Mouse (Mus musculus): ENCODE measurements at regions not wholly inside any gene's neighbourhood (a gene's known extent, or its start where the extent isn't known, plus 50 kb on each side); places are given as distances from the start of the nearest gene placed in this dataset.
A peak's percentile ranks its signal among the peaks of the same experiment; 100 is the strongest.
"Not testable (repeated sequence)": the region's sequence is repeated elsewhere in the genome, so short reads cannot be mapped to it uniquely, and the experiment has no call there.

GRCm38 (mm10) chr9:84461441-84461840 lies 536.5 kb downstream of the Bckdhb start:
- ATAC-seq (ENCODE audit: low read depth) (no peak), DNase-seq (ENCODE audit: low spot score) (no peak)
- Histone ChIP-seq H3K27ac (replicated peaks; ENCODE audit: low read depth, low read length) (no peak overlapping the region), H3K9me3 (ENCODE audit: control insufficient read depth, low read length) (no peaks in the 10 kb centered on the region), H3K4me1 (ENCODE audit: control insufficient read depth, insufficient read depth, low read length) (no peaks in the 10 kb centered on the region), H3K36me3 (ENCODE audit: control insufficient read depth, insufficient read depth, low read length) (no peaks in the 10 kb centered on the region), H3K9ac (ENCODE audit: low read depth, low read length) (no peak overlapping the region), H3K4me2 (ENCODE audit: low read depth, low read length) (no peak overlapping the region), H3K27me3 (replicated peaks; ENCODE audit: control insufficient read depth, insufficient read depth, low read length) (no peaks in the 10 kb centered on the region), H3K4me3 (ENCODE audit: low read depth, low read length) (no peak overlapping the region)
- 68% methylated on average over 4 of the region's 4 CpGs for WGBS

DNA sequence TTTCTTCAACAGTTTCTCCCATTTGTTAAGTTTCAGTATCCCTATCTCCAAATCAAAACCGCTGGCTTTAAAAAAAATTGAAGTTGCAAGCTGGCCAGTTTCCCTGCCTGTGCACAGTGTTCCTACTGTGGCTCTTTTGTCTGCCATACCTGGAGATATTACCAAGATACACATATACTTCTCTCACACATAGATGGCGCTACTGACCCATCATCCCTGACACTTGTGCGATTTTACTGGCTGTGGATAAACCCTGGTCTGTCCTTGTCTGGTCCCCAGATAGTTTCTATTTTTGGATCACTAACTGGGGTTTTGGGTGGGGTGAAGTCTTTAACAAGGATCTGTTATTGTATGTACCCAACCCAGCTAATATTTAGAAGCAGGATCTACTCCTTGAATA lies 541.8 kb downstream of the Bckdhb start:
- ATAC-seq (ENCODE audit: low read depth), result no peak
- Histone ChIP-seq H3K27me3 (replicated peaks; ENCODE audit: control insufficient read depth, insufficient read depth, low read length) (no peaks in the 10 kb centered on the region), H3K9me3 (ENCODE audit: control insufficient read depth, low read length) (no peaks in the 10 kb centered on the region), H3K4me2 (ENCODE audit: low read depth, low read length) (no peak overlapping the region), H3K9ac (ENCODE audit: low read depth, low read length) (no peak overlapping the region), H3K4me1 (ENCODE audit: control insufficient read depth, insufficient read depth, low read length) (no peaks in the 10 kb centered on the region), H3K36me3 (ENCODE audit: control insufficient read depth, insufficient read depth, low read length) (no peaks in the 10 kb centered on the region), H3K27ac (replicated peaks; ENCODE audit: low read depth, low read length) (no peak overlapping the region), H3K4me3 (ENCODE audit: low read depth, low read length) (no peak overlapping the region)
- 7% methylated on average over 3 of the region's 3 CpGs for WGBS
- peak; percentile 61 for DNase-seq (ENCODE audit: low spot score)

DNA sequence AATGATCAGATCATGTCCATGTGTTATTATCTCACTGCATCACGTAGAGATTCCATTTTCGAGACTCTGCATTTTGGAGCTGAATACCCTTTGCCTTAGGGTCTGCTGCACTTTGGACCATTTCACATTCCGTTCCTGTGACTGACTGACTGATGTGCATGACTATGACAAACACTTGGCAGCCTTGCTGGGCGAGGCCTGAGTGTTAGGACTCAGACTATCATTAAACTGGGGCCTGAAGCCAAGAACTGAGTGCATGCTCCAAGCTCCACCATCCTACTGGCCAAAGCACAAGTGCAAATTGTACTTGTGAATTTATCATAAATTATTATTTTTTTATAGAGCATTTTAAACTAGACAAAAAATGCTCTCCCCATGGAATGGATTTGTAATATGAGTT lies 547.8 kb downstream of the Bckdhb start:
- H3K36me3 ChIP-seq (ENCODE audit: control insufficient read depth, insufficient read depth, low read length), result no peaks in the 10 kb centered on the region
- no peaks in the 10 kb centered on the region for H3K9me3 ChIP-seq (ENCODE audit: control insufficient read depth, low read length)
- no peak overlapping the region for H3K9ac ChIP-seq (ENCODE audit: low read depth, low read length)
- ATAC-seq (ENCODE audit: low read depth) (no peak), DNase-seq (ENCODE audit: low spot score) (no peak)
- H3K4me1 ChIP-seq (ENCODE audit: control insufficient read depth, insufficient read depth, low read length), result no peaks in the 10 kb centered on the region
- H3K4me2 ChIP-seq (ENCODE audit: low read depth, low read length), result no peak overlapping the region
- H3K4me3 ChIP-seq (ENCODE audit: low read depth, low read length), result no peak overlapping the region
- no peak overlapping the region for H3K27ac ChIP-seq (replicated peaks; ENCODE audit: low read depth, low read length)
- H3K27me3 ChIP-seq (replicated peaks; ENCODE audit: control insufficient read depth, insufficient read depth, low read length), result no peaks in the 10 kb centered on the region
- 64% methylated on average over 4 of the region's 4 CpGs for WGBS

DNA sequence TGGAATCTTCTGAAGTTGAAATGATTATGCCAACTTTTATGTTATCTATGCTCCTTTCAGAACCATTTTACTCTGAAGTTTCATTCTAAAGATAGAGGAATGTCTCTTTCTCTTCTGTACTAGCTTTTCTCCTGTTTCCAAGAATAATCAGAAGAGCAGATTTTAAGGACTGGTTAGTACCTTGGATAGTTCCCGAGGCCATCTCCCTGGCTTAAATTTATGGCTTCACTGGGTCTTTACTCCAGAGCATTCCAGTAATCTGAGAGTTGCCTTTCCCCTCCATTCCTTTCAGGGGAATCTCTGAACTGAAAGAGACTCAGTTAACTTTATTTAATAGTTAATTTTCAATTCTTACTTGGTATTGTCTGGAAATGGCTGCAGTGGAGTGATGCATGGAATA lies 551.0 kb downstream of the Bckdhb start:
- WGBS, result 53% methylated on average over 1 of the region's 1 CpGs
- ATAC-seq (ENCODE audit: low read depth), result no peak
- Histone ChIP-seq H3K4me2 (ENCODE audit: low read depth, low read length) (no peak overlapping the region), H3K36me3 (ENCODE audit: control insufficient read depth, insufficient read depth, low read length) (no peaks in the 10 kb centered on the region), H3K9me3 (ENCODE audit: control insufficient read depth, low read length) (no peaks in the 10 kb centered on the region), H3K27me3 (replicated peaks; ENCODE audit: control insufficient read depth, insufficient read depth, low read length) (no peaks in the 10 kb centered on the region), H3K4me1 (ENCODE audit: control insufficient read depth, insufficient read depth, low read length) (no peaks in the 10 kb centered on the region), H3K27ac (replicated peaks; ENCODE audit: low read depth, low read length) (no peak overlapping the region), H3K4me3 (ENCODE audit: low read depth, low read length) (no peak overlapping the region), H3K9ac (ENCODE audit: low read depth, low read length) (no peak overlapping the region)
- DNase-seq (ENCODE audit: low spot score), result peak; percentile 12

- ATAC-seq (ENCODE audit: low read depth) (no peak), DNase-seq (ENCODE audit: low spot score) (no peak)
- Histone ChIP-seq H3K4me1 (ENCODE audit: control insufficient read depth, insufficient read depth, low read length) (no peaks in the 10 kb centered on the region), H3K27me3 (replicated peaks; ENCODE audit: control insufficient read depth, insufficient read depth, low read length) (no peaks in the 10 kb centered on the region), H3K27ac (replicated peaks; ENCODE audit: low read depth, low read length) (no peak overlapping the region), H3K4me2 (ENCODE audit: low read depth, low read length) (no peak overlapping the region), H3K36me3 (ENCODE audit: control insufficient read depth, insufficient read depth, low read length) (no peaks in the 10 kb centered on the region), H3K9ac (ENCODE audit: low read depth, low read length) (no peak overlapping the region), H3K4me3 (ENCODE audit: low read depth, low read length) (no peak overlapping the region), H3K9me3 (ENCODE audit: control insufficient read depth, low read length) (no peaks in the 10 kb centered on the region)
- WGBS, result 79% methylated on average over 2 of the region's 2 CpGs
These were observed 574.6 kb downstream of the Bckdhb start for GRCm38 (mm10) chr9:84499507-84499906.

DNA sequence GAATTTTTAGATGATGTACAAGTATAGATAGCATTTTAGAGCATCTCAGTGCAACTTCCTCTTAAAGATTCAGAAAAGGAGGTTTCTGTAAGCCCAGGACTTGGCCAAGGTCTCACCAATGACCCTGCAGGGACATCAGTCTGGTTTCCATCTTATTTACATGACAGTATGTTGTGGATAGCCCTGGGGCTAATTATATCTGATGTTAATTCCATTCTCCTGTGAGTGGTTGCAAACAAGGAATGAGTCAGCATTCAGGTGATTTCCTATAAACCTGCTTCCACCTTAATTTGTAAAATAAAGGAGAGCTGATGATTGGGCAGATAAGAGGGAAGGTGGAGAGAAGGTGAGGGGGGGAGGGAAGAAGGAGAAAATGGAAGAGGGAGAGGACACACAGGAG lies 578.0 kb downstream of the Bckdhb start:
- H3K27ac ChIP-seq (replicated peaks; ENCODE audit: low read depth, low read length); H3K9ac ChIP-seq (ENCODE audit: low read depth, low read length); H3K4me1 ChIP-seq (ENCODE audit: control insufficient read depth, insufficient read depth, low read length); H3K36me3 ChIP-seq (ENCODE audit: control insufficient read depth, insufficient read depth, low read length); ATAC-seq (ENCODE audit: low read depth); H3K4me3 ChIP-seq (ENCODE audit: low read depth, low read length); H3K27me3 ChIP-seq (replicated peaks; ENCODE audit: control insufficient read depth, insufficient read depth, low read length); H3K9me3 ChIP-seq (ENCODE audit: control insufficient read depth, low read length); DNase-seq (ENCODE audit: low spot score); H3K4me2 ChIP-seq (ENCODE audit: low read depth, low read length): not testable (repeated sequence)

DNA sequence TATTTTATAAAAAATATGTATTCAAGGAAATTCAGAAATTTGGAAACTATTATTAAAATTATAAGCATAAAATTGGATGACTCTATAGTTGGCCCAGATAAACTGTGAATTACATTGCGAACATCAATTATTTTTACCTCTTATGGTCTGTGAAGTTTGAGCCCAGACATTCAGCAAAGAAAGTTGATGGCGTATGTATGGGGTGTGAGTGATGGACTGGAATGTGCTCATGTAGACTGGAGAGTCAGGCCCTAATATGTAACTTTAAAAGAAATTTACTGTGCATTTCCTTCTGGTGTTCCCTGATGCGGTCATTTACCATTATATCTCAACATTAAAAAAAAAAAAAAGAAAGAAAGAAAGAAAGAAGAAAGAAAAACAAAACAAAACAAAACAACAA lies 592.1 kb downstream of the Bckdhb start:
- Histone ChIP-seq H3K36me3 (ENCODE audit: control insufficient read depth, insufficient read depth, low read length) (no peaks in the 10 kb centered on the region), H3K4me3 (ENCODE audit: low read depth, low read length) (no peak overlapping the region), H3K4me2 (ENCODE audit: low read depth, low read length) (no peak overlapping the region), H3K9me3 (ENCODE audit: control insufficient read depth, low read length) (no peaks in the 10 kb centered on the region), H3K27ac (replicated peaks; ENCODE audit: low read depth, low read length) (no peak overlapping the region), H3K27me3 (replicated peaks; ENCODE audit: control insufficient read depth, insufficient read depth, low read length) (no peaks in the 10 kb centered on the region), H3K4me1 (ENCODE audit: control insufficient read depth, insufficient read depth, low read length) (no peaks in the 10 kb centered on the region), H3K9ac (ENCODE audit: low read depth, low read length) (no peak overlapping the region)
- DNase-seq (ENCODE audit: low spot score) (no peak), ATAC-seq (ENCODE audit: low read depth) (no peak)
- 87% methylated on average over 3 of the region's 3 CpGs for WGBS

DNA sequence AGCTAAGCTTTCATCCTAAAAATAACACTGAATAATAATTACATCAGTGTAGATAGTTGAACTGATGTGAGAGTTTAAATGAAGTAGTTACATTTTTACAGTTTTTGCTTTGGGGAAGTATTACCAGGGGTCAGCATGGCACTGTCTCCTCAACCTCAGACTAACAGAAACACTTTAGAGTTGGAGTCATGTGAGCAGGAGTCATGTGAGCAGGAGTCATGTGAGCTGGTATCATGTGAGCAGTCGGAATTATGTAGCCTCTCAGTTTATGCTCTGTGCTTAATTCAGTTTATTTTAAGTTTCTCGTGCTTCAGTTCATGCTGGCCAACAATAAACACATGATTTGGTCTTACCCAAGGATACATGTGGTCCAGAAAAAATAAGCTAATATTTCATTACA lies 620.5 kb downstream of the Bckdhb start:
- DNase-seq (ENCODE audit: low spot score), result no peak

DNA sequence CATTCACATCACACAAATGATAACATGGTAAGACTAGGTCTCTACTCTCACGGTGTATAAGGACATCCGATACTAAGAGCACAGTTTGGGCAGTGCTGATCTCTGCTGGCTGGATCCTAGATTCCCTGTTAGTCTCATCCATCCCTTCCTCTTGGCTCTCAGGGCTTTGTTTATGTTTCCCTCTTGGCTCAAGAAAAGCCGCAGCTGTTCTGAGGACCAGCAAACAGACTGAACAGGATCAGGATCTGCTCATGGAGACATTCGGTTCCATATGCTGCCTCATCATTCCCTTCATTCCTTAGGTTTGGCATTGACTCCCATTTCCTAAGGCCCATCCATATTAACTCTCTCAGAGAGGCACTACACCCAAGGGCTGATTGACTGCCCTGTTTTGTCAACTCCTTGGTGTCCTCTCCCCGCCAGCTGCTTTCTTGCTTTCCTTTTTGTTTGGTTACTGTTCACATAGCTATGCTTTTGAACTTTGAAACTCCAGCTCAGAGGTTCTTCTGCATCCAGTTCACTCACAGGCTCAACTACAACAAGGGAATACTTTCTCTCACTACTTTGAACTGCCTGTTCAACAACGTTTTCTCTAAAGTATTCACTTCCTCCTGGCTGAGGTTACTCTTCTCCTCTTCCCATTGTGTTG lies 623.2 kb downstream of the Bckdhb start:
- no peaks in the 10 kb centered on the region for H3K4me1 ChIP-seq (ENCODE audit: control insufficient read depth, insufficient read depth, low read length)
- H3K4me3 ChIP-seq (ENCODE audit: low read depth, low read length), result no peak overlapping the region
- H3K36me3 ChIP-seq (ENCODE audit: control insufficient read depth, insufficient read depth, low read length), result no peaks in the 10 kb centered on the region
- WGBS, result 59% methylated on average over 6 of the region's 6 CpGs
- H3K9ac ChIP-seq (ENCODE audit: low read depth, low read length), result no peak overlapping the region
- peak; percentile 58 for DNase-seq (ENCODE audit: low spot score)
- no peaks in the 10 kb centered on the region for H3K27me3 ChIP-seq (replicated peaks; ENCODE audit: control insufficient read depth, insufficient read depth, low read length)
- no peak overlapping the region for H3K27ac ChIP-seq (replicated peaks; ENCODE audit: low read depth, low read length)
- ATAC-seq (ENCODE audit: low read depth), result 0 out of 2 replicates have a peak, but pooled peaks have one; percentile 26
- H3K4me2 ChIP-seq (ENCODE audit: low read depth, low read length), result no peak overlapping the region
- H3K9me3 ChIP-seq (ENCODE audit: control insufficient read depth, low read length), result no peaks in the 10 kb centered on the region

More for the DNA sequence above, 620.5 kb downstream of the Bckdhb start:
- Histone ChIP-seq H3K9me3 (ENCODE audit: control insufficient read depth, low read length) (no peaks in the 10 kb centered on the region), H3K27ac (replicated peaks; ENCODE audit: low read depth, low read length) (no peak overlapping the region), H3K4me2 (ENCODE audit: low read depth, low read length) (no peak overlapping the region), H3K27me3 (replicated peaks; ENCODE audit: control insufficient read depth, insufficient read depth, low read length) (no peaks in the 10 kb centered on the region), H3K9ac (ENCODE audit: low read depth, low read length) (no peak overlapping the region), H3K4me3 (ENCODE audit: low read depth, low read length) (no peak overlapping the region), H3K4me1 (ENCODE audit: control insufficient read depth, insufficient read depth, low read length) (no peaks in the 10 kb centered on the region), H3K36me3 (ENCODE audit: control insufficient read depth, insufficient read depth, low read length) (no peaks in the 10 kb centered on the region)
- ATAC-seq (ENCODE audit: low read depth), result no peak
- 71% methylated on average over 2 of the region's 2 CpGs for WGBS

Measured in embryonic facial prominence, embryonic 14.5 days (tissue).